Mouse (Mus musculus) T-helper 17 cell (primary cell): ENCODE results near the gene Mettl23.

Source experiments
- in situ Hi-C, 2 experiments: fragments of 300-600 bp; cut with MboI, MseI; formaldehyde crosslinking; loops; 1 replicate in 1 of 2; 2 replicates in 1 of 2; pipeline ENCODE4 v1.15.1; 2025; ENCODE audit warnings: high pct_unique_total_duplicates in 2 of 2

Gene Mettl23

DNA sequence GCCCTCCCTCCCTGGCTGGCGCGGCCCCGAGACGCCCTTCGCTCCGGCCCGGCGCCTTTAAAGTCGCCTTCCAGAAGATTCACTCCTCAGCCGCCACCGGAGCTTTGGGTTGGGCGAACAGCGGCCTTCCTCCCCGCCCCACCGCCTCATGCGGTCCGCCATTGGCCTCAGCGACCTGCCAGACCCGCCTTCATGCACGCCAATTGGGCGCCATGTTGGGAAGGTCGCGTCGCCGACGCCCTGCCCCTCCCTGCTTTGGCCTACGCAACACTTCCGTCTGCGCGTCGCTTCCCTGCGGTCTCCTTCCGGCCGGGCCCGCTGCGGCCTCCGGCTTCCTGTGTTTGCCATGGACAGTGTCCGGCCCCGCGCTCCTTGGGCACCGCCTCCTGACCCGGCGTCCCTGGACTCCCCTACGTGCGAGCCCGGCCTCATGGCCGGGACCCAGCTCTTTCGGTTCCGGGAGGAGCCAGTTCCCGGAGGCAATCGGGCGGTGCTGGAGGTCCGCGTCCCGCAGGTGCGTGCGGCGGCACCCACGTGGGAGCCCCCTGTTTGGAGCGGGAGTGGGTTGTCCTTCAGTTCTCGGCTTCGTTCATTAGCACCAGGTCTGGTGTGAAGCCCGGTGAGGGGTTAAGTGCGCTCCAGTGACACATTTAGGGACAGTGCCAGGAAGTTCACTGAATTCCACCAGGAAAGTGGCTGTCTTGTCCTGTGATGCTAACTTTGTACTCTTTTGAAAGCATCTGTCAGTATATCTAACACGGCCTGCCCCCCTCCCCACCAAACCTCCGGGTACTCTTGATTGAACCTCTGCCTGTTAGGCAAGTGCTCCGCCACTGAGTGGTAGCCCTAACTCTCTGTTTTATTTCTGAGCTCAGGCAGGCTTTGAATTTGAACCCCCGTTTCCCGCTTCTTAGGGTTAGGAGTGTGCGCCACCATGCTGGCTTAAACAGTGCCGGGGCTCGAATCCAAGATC is at the start of gene Mettl23, which contains the start of gene Jmjd6:
Gene Mettl23 (plus strand): TSS at position 18 of the 973 bp plus-strand sequence.
Gene Jmjd6 (minus strand): TSS at position 189 of the 973 bp plus-strand sequence.
- in situ Hi-C loops: loop anchor here in 1 of 2 experiments (25.0 kb wide), 1 partner anchor 1206 kb away; the partner anchor contains the start of gene Slc25a19

DNA sequence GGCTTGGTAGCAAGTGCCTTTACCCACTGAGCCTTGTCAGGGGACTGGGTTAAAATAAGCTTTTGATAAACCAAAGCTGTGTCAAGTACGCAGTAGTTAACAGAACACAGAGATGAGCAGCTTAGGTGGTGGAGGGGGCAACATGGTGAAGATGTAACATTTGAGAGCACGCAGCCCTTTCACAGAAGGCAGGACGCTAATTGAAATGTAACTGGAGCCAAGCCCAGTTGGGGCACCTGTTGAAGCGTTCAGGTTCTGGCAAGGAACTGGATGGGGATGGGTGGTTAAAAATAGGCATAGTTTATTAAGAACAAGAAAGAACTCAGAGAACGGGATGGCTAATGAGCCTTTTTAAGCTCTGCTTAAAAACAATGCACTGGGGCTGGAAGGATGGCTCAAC is 43.7 kb upstream of the Mettl23 start:
- in situ Hi-C loops: no loop called here

DNA sequence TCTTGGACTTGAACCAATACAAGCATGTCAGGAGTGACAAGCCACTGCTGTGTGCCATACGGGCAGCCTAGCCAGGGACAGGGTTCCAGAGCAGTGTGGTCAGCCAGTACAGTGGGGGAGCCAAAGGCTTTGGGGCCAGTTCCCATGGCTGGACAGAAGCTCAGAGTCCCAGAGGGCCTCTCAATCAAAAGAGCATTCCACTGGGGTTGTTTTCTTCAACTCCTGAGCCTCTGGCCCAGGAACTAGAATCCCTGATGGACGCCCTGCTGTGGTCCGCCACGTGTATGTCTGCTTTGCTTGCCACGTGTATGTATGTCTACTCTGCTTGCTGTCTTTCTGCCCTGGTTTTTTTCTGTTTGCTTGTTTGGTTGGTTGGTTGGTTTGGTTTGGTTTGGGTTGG is 42.0 kb upstream of the Mettl23 start:
- in situ Hi-C loops: loop anchor here (5.0 to 10.0 kb wide), 3 partner anchors 99 to 466 kb away; partner anchors contain the start of gene Foxj1 (in 1 of the 2)

DNA sequence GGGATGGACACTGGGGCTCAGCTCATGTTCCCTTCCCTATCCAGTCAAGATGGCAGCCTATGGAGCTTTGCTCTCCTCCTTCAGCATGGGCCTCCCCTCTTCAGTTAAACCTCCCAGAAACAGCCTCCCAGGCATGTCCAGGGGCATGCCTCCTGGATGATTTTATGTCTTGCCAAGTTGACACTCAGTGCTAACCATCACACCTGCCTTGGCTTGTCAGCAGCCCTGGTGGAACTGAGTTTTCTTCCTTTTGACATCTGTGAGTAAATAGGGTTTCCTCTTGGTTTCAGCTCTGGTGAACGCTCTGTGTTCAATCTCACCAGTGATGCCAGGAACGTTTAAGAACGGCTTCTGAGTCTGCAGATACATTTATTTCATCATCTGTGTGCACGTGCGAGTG is 40.4 kb upstream of the Mettl23 start:
- in situ Hi-C loops: loop anchor here (5.0 to 10.0 kb wide), 3 partner anchors 100 to 468 kb away; partner anchors contain the start of gene Foxj1 (in 1 of the 2)

DNA sequence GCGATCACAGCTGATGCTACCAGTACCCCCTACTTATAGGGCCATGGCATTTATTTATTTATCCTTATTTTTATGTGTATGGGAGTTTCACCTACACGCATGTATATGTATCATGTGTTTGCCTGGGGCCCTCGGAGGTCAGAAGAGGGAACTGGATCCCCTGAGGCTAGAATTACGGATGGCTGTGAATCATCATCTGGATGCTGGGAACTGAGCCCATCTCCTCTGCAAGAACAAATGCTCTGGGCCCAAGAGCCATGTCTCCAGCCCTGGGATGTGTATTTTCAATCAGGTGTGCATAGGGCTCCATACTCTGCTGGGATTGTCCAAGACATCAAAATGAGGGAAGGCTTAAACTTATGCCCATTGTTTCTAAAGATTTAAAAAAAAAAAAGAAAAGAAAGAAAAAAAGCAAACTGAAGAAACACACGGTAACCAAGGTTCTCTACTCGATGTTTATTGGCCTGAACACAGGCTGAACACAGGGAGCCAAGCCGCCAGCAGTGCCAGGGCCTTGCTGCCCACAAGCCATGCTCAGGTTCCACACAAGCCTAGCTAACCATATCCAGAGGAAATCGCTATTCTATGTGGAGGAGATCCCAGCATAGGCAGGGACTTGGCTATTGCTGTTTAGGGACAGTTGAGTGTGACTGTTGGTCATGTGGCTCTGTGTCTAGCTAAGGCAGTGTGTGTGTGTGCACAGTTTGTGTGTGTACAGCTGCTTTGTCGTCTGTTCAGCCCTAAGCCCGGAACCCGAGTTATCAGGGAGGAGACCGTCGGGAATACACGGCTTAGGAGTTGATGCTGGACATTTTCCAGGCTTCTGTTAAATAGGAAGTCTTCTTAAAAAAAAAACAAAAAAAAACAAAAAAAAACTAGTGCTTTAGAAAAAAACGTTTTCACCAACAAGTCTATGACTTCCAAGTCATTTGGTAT is 36.7 kb upstream of the Mettl23 start:
- in situ Hi-C loops: loop anchor here in 1 of 2 experiments (5.0 to 10.0 kb wide), 2 partner anchors 159 to 472 kb away; partner anchors contain the start of gene Foxj1

DNA sequence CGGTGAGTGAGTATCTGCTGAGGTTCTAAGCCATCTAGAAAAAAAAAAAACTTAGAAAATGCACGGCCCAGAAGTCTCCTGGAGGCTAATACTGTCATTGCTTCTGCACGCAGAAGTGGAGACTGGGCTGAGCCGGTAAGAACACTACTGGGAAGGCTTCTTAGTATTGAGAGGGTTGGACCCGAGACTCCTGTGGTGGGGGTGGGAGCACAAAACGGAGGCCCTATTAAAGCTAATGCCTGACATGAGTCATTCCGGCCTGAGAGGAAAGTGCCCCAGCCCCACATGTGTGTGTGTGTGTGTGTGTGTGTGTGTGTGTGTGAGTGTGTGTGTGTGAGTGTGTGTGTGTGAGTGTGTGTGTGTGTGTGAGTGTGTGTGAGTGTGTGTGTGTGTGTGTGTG is 36.0 kb upstream of the Mettl23 start:
- in situ Hi-C loops: loop anchor here in 1 of 2 experiments (5.0 to 10.0 kb wide), 2 partner anchors 160 to 472 kb away; partner anchors contain the start of gene Foxj1

DNA sequence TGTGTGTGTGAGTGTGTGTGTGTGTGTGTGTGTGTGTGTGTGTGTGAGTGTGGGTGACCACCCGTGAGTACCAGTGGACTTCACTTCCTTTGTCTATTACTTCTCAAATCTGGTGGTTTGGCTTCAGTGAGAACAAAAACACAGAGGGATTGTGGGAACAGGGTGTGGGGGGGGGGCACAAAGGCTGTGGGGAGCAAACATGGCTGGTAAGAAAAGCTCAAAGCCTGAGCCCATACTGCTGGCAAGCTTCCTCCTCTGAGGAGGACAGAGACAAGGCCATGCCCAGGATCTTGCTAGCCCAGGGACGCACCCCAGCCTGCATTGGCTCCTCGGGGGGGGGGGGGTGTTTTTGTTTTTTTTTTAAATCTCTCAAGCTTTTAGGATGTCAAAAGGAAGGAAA is 35.6 kb upstream of the Mettl23 start:
- in situ Hi-C loops: loop anchor here in 1 of 2 experiments (5.0 to 10.0 kb wide), 2 partner anchors 160 to 473 kb away; partner anchors contain the start of gene Foxj1

DNA sequence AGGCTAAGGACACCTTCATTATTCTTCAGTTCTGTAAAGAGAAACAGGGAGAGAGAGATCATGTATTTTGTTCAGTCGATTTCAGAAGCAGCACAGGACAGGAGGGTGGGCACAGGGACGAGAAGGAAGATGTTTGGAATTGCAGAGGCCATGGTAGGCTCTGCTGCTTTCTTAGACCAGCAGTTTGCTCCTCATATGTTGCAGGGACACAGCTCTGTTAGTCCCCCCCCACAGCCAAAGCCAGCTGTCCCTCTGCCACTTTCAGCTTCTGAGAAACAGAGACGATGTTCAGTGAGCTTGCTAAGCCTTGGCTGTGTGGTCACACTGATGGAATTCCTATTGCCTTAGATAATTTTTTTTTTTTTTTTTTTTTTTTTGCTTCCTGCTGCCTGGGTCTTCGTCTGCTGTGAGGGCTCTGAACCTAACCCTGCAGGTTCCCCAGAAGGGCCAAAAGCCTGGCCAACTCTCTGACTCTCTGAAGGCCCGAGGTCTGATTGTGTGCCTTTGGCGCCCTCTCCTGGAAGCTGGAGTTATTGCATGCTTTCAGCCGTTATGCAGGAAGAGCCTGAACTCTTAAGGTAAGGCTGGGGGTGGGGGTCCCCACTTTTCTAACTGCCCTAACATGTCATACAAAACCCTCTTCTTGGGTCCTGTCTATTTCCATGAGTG is 35.0 kb upstream of the Mettl23 start:
- in situ Hi-C loops: loop anchor here in 1 of 2 experiments (5.0 to 10.0 kb wide), 2 partner anchors 161 to 473 kb away; partner anchors contain the start of gene Foxj1

DNA sequence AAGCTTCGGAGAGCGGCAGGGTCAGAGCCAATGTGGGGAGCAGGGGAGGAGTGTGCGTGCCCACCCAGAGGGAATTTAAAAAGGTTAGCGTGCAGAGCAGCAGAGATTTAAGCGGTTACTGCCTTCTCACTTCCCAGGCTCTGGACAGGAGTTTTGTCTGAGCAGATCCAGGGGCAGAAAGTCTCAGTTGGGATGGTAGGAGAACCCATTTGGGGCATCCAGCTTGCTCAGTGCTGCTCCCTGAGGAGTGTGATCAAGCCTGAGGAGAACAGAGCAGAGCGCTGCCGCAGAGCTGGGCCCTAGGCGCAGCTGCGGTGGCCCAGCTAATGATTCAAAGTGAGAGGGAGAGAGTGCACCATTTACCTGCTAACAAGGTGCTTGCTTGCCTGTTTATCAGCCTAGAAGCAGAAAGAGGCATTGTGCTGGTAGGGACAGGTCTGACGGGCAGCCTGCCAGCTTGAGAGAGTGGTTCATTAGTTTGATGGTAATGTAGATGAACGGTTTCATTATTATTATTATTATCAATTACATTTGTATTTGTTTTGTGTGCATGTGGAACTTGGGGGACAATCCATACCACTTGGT is 34.2 kb upstream of the Mettl23 start:
- in situ Hi-C loops: loop anchor here in 1 of 2 experiments (5.0 to 10.0 kb wide), 2 partner anchors 162 to 474 kb away; partner anchors contain the start of gene Foxj1

DNA sequence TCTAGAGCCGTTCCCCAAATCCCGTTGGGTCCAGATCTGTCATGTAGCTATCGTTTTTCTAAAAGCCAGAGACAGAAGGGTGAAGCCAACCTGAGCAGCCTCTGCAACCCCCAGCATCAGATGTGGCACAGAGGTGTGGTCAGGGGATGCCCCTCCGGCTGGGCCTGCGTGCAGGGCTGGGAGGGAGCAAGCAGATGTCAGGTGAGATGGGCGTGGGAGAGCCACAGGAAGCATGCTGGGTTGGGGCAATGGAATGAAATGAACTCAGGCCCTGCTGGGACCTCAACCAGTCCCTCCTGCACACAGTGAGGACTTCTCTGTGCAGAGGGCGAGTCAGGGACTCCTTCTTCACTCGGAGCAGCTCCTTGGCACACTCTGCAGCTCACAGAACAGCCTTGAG is 33.6 kb upstream of the Mettl23 start:
- in situ Hi-C loops: loop anchor here in 1 of 2 experiments (5.0 to 10.0 kb wide), 2 partner anchors 162 to 475 kb away; partner anchors contain the start of gene Foxj1

DNA sequence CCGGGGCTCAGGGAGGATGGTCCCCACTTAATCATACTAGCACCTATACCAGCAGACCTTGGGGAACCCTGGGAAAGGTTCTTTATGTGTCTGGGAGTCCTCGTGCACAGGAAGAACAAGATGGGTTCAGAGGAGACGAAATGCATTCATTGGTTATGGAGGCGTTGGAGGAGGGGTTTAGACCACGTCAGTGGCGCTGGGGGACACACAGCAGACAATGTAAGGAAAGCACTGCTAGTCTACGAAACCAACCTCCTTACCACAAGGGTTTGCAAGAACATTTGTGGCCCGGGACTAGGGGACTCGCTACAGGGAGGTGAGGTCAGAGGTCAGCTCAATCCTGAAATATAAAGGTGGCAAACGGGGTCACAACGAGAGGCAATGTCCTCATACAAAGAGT is 32.5 kb upstream of the Mettl23 start:
- in situ Hi-C loops: no loop called here

DNA sequence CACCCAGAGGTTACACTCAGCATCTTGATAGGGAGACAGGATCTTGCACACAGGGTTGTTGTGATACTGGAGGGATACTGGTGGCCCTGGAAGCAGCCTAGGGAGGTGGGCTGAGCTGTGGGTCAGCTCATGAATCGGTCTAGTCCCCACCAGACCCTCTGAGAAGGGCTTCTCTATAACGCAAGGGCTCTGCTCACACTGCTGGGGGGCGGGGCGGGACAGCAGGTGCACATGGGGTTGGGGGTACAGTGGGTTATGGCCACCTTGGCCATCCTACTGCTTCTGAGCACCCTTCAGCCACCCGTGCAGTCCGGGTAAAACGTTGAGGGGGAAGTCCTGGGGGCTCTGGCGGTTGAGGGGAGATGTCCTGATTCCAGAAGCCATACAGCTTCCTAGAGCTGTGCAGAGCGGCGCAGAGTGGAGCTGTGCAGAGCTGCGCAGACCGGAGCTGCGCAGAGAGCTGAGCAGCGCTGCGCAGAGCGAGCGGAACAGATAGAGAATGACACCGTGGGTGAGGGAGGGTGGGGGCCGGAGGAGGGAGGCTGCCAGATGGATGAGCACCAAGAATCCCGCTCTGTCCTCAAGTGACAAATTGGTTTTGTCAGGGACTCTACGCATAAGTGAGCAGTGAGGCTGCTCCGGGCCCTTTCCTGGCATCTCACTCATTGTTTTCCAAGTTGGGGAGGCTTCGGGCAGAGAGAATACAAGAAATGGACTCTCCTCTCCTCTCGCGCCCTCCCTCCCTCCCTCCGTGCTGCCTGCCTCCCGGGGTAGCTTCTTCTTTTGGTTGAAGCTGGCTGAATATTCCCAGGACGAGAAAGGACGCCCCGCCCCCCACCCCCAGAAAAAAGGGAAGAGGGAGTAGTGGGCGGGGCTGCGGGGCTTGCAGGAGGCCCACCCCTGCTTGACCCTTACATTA is 31.8 kb upstream of the Mettl23 start:
- in situ Hi-C loops: no loop called here

DNA sequence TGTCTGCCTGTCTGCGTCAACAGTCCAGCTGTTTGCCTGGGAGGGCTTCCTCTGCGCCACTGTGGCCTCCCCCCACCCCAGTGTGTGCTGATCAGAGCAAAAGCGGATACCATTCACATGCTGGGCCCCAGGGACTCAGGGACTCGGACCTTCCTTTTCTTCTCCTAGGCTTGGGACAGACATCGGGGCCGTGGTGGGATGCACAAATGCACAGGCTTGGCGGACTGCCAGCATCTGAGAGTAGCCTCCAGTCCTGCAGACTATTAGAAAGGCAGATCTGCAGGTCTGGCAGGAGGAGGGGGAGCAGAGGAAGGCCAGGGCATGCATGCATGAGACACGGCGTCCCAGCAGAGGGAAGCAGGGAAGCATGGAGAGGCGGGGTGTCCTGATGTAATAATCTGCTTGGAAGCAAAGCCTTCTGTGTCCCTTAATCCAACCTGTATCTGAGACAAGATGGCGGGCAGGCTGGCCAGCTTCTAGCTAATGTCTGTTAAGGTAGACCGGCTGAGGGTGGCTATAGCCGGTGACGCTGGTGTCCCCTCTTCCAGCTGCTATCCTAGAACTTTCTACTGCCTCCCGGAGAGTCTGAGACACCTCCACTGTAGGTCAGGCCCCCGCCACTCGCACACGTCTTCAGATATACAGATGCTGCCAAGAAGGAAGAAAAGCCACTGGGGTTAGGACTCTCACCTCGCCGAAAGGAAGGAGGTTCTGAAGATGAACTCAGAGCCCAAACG is 30.1 kb upstream of the Mettl23 start:
- in situ Hi-C loops: no loop called here

DNA sequence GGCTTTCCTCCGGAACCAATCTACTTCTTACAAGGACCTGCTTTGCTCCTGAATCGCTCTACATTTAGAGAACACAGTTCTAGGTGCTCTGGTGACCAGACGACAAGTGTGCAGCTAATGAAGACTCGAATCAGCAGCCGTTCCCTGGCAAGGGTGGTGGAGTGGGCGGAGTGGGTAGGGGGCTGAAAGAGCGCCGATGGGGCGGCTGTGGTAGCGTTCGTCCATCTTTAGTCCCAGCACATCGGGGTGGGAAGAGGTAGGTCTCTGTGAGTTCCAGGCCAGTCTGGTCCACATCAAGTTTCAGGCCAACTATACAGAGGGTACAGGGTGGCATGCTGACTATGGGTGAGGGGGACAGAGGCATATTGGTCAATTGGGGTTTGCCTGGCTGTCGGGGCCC is 29.5 kb upstream of the Mettl23 start:
- in situ Hi-C loops: no loop called here

DNA sequence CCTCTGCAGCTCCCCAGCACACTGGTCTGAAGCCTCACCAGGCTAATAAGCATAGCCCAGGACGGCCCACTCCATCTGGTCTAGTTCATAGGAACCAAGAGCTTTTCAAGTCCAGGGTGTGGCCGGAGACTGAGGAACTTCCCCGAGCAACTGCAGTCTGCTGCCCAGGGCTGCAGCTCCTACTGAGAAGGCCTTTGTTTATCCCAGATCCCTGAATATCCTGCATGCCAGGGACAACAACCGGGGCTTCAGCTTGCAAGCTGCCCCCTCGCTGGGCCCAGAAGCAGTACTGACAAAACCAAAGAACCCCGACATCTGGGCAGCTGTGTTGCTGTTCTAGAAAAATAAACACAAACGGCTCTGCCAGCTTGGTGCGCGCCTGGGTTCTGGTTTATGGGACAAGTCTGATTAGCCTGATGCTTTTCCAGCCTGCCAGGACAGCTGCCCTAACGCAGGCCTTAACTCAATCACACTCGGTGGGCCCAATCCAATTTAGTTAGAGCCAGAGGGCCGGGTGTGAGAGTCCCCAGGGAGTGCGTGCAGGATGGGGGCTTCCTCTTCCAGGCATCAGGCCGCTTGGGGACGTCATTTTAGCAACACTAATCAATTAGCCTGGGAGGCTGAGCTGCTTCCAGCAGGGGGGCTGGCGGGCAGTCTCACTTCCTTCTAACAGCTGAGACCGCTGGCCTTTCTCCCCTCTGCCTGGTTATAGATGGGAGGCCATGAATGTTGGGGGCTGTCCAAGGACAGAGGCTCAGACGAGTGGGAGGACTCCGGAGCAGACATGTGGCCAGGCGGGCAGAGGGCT is 28.8 kb upstream of the Mettl23 start:
- in situ Hi-C loops: no loop called here

DNA sequence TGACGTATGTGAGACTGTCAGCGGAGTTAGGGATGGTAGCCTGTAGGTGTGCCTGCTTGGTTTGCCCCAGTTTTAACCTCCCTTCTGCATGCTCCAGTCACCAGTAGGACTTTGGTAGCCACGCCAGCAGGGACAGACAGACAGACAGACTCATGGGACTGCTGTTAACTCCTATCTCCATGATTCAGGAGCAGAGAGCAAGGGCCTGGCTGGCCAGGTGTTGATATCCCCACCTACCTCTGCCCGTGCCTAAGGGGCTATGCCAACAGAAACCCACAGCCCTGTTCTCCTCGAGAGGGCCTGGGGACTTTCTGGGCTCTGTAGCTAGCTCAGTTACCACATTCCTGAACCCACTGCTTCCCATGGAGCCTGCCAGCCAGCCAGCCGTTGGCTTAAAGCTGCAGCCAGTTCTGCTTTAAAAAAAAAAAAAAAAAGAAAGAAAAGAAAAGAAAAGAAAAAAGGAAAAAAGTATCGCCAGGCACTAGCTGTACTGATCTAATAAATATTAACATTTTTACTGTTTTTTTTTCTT is 28.1 kb upstream of the Mettl23 start:
- in situ Hi-C loops: no loop called here

DNA sequence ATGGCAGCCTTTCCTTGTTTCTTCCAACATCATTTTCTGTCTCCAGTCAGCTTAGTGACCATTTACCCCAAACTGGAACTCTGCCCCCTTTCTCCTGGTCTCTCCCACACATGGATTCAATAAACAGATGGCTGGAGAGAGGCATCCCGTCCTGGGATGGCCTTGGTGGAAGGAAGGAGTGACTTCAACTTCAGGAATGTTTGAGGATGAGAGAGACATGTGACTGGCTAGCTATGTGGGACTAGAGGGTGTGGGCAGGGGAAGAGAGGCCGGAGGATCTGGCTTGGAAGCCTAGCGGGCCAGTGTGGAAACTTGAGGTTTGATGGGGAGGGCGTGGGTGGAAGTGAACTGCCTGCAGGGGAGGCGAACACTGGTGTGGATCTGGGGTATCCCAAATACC is 26.3 kb upstream of the Mettl23 start:
- in situ Hi-C loops: no loop called here
